Mouse (Mus musculus): ENCODE results near the gene Cask.

The Cask gene

DNA sequence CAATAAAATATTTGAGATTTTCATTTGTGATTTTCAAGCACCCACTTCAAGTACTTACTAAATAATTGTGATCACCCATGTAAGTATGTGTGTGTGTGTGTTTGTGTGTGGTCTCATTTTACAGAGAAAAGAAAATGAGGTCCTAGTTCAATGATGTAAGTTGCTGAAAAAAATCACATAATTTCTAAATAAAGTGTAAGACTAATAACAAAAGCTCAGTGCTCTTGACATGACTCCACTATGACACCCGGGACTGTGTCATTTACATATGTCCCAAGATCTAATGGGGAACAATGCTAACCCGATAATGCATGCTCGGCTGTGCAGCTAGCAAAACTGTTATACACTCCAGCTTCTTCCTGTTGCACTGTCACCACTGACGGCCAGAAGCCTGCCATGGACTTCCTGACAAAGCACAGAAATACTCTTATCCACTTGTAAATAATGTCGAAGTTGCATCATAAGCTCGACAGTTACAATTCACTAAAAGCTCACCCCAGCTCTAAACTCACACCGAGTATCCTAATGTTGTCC, 130.8 kb downstream of the Cask start:
- DNase-seq (ENCODE audit: low spot score) = no peak

DNA sequence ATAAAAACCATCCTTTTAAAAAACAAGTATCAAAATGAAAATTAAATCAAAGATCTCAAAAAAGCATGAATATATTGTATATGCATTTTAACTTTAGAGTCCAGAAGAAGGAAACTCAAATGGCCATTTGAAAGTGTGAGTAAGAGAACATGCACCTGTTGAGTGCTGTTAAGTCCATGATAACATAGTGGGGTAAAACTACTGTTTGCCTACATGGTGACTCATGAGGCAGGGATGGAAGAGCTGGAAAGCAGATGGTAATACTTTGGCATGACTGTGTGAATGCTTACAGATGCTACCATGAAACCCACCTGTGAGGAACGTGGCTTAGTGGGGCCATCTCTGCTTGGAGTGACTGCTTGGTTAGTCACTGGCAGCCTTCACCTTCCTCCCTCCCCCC, 132.9 kb downstream of the Cask start:
- no peak for DNase-seq (ENCODE audit: low spot score)

DNA sequence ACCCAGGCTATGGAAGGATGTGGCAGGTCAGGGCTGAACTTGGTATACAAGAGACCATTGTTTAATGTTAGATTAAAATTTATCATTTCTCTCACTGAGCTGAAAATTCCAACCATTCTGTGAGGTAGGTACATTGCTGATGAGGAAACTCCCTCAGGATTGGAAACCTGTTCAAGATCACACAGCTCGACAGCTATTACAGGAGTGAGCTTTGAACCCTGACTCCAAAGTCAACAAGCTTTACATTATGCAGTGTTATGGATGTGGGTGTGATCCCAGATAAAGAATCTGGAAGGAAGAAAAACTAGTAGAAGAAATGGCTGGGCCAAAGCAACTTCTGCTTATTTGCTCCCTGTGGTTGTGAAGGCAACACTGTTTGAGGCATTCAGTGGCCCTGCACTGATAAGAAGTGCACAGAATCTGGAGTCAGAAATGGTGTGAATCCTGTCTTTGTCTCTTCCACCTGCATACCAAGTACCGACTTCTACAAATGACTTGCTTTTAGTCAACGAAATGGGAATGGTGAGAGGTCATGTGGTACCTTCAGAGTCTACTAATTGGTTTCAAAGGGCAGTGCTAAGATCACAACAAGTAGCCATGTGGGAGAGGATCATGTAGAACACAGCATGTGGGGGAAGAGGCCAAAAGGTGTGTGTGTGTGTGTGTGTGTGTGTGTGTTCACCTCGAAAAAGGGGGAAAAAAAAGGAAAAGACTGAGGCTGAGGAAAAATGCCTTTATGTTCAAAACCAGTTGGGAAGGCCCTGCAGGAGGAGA, 134.2 kb downstream of the Cask start:
- no peak for DNase-seq (ENCODE audit: low spot score)

DNA sequence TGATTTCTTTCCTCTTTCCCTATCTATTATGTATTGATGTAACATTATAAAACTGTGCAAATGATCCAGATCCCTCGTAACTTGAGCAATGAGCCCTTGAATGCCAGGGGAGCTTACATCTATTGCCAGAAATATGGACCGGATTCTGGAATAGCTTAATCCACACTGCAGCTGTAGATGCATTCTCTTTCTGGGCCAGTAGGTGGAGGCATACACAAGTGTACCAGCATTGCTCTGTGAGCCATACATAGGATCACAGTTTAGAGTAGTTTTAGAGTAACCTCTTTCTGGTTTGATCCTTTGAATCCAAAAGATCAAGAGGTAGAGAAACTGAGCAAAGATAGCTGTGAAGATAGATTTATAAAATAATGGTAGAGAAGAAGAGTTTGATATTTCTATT, 141.0 kb downstream of the Cask start:
- no peak for DNase-seq (ENCODE audit: low spot score)

GRCm38 (mm10) chrX:13705051-13705450, 146.1 kb downstream of the Cask start:
- DNase-seq (ENCODE audit: low spot score) = no peak

DNA sequence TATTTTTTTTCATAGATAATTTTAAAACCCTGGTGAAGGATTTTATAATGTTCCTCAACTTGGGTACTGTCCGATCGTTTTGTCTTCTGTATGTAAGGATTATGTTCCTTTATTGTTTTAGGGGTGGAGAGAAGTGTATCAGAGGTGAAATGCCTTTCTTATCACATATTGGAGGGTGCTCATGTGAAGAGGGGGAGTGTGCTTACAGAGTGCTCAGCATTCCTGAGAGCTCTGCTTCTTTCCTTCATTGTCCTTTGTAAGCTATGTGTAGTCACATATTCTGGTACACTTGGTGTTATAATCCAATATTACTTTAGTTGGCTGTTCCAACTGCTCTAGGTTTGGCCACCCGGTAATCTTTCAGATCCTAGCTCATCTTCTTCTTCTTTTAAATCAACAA, 150.5 kb downstream of the Cask start:
- no peak for DNase-seq (ENCODE audit: low spot score)

DNA sequence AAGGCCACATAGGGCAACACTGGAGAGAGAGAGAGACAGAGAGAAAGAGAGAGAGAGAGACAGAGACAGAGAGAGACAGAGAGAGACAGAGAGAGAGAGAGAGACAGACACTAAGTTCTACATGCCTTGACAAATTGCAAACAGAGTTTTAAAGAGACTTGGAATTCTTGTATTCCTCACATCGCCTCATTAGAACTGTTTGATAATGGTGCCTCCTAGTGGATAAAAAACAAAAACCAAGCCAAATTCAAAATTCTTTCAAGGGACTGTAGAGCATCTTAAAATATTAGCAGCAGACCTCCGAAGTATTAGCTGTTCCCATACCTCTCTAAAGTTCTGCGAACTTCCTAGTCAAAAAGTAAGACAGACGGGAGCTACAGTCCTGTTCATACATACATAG, 159.3 kb downstream of the Cask start:
- DNase-seq (ENCODE audit: low spot score) = no peak

GRCm38 (mm10) chrX:13688356-13688755, 162.8 kb downstream of the Cask start:
- DNase-seq (ENCODE audit: low spot score) = no peak

GRCm38 (mm10) chrX:13686589-13686988, 164.6 kb downstream of the Cask start:
- DNase-seq (ENCODE audit: low spot score) = no peak

GRCm38 (mm10) chrX:13681748-13682147, 169.4 kb downstream of the Cask start:
- no peak for DNase-seq (ENCODE audit: low spot score)

DNA sequence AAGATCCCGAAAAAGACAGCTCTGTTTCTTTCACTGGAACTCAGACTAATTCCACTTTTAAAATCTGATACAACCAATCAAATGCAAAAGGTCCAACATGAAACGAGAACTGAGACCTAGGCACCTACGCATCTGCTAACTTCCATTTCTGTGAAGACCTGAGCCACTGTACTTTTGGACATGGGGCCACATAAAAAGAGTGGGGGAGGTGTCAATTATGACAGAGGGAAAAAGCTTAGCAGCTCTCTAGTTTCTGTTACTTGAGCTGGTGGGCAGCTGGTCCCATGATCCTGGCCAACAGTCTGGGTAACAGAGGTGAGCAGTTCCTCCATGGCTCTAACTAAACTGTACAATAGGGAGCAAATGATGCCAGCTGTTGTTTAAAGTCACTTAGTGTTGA, 178.2 kb downstream of the Cask start:
- no peak for DNase-seq (ENCODE audit: low spot score)

GRCm38 (mm10) chrX:13670342-13670741, 180.8 kb downstream of the Cask start:
- DNase-seq (ENCODE audit: low spot score) = peak; percentile 9

GRCm38 (mm10) chrX:13668867-13669266, 182.3 kb downstream of the Cask start:
- no peak for DNase-seq (ENCODE audit: low spot score)

DNA sequence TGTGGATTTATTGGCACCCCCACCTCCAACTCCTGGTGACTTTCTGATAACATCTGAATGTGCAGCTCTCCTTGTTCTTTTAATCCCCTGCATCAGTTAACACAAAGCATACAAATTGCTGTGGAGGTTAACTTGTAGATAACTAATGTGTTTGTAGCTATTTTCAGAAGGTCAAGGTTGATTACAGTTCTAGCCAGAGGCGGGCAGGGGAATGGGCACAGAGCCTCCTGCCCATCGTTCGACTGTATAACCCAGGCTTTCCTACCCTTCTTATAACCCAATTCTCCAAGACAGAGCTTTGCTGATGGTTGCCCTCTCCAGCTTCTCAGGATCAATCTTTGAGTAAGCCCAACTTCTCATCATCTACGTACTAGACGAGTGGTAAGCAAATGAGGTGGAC, 190.1 kb downstream of the Cask start, which contains the start of gene Gpr82:
Gene Gpr82, plus strand, starts transcription at position 301 of the 400 bp plus-strand sequence.
- DNase-seq (ENCODE audit: low spot score) = no peak

- no peak for DNase-seq (ENCODE audit: low spot score)
Observed at GRCm38 (mm10) chrX:13659201-13659890, 191.8 kb downstream of the Cask start.

GRCm38 (mm10) chrX:13658616-13659140, 192.5 kb downstream of the Cask start:
- no peak for DNase-seq (ENCODE audit: low spot score)

- no peak for DNase-seq (ENCODE audit: low spot score)
Observed at GRCm38 (mm10) chrX:13656721-13657120, 194.4 kb downstream of the Cask start.

- DNase-seq (ENCODE audit: low spot score) = no peak
Observed at GRCm38 (mm10) chrX:13655906-13656305, 195.3 kb downstream of the Cask start.

DNA sequence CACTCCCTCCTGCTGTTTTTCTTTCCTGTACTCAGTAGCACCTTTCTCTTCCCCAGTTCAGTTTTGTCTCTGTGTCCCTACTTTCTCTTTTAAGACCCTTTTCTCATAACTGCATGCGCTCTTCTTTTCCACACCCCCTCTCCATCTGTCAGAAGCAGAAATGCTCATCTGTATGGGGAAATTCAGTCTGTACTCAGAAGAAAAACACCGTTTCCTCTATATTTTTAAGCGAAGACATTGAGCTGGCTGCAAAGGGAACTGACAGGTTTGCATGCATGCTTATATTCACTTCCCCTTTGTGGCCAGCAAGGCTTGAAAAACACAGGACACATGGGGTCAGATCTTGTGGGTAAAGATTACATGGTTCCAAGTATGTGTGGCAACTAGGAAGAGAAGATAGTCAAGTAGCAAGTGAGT, 196.2 kb downstream of the Cask start:
- no peak for DNase-seq (ENCODE audit: low spot score)

- DNase-seq (ENCODE audit: low spot score) = no peak
Observed at GRCm38 (mm10) chrX:13652291-13652690, 198.9 kb downstream of the Cask start.

DNA sequence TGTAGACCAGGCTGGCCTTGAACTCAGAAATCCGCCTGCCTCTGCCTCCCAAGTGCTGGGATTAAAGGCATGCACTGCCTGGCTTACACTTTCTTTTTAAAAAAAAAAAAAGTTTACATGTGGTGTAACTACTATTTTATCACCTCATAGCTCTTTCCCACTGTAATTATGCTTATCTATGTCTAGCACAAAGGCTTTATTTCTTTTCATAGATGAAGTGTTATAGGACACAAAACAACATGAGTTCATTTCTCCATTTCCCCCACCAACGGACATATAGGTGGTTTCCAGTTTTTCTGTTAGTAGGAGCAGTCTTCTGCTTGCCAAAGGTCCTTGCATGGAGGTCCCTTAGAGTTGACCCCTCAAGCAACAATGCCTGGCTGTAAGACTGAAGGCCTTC, 199.3 kb downstream of the Cask start:
- DNase-seq (ENCODE audit: low spot score) = no peak

DNA sequence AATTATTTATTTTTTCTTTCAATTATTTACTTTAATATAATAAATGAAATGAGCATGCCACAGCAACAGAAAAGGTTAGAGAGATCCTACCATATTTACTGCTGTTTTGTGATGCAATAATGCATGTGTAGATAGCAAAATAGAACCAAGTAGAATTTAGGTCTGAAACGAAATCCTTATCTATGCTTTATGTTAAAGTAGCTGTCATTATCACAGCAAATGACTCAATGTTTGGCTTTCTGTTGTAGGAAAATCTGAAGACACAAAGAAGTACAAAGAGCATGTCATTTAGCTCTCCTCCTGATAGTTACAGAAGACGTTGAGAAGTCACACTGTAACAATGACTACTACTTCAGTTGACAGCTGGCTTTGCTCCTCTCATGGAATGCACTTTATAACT, 212.3 kb downstream of the Cask start:
- no peak for DNase-seq (ENCODE audit: low spot score)

DNA sequence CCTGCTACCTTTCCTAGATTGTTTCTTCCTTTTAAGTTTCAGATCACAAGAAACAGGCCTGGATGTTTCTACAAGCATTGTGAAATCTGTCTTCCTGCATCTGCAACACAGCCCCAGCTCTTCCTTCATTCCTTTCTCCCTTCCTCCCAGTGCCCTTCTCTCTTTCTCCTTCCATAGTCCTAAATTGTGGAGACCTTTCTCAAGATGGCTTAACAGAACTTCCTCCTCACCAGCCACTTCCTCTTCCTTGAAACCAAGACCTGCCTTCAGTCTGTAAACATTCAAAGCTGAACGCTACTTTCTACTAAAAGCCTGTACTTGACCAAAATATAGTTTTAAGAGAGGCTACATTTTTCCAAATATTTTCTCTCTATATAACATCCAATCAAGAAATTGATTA, 214.8 kb downstream of the Cask start:
- no peak for DNase-seq (ENCODE audit: low spot score)
